Mouse (Mus musculus) hindbrain, embryonic 14.5 days (tissue): Measurements from ENCODE around the gene Lgr5. TPM values are rescaled to one million over a fixed set of nuclear protein-coding genes. Genes with fewer than 3 reads are reported as not detected.

Experiments
- ATAC-seq: fragments of 200-750 bp; cut with Nextera tagmentation; 2 replicates; pipeline ENCODE4 v1.8.0; 2017; ENCODE audit warnings: moderate number of reproducible peaks, mild to moderate bottlenecking, moderate TSS enrichment, moderate library complexity; ENCODE audit not compliant: low FRiP score
- DNase-seq: peaks from one replicate; pipeline ENCODE4 v3.0.0-alpha.2; 2015; ENCODE audit warnings: low spot score
- H3K27ac ChIP-seq: fragments of 300-500 bp; sonication (generic); 2 replicates; pipeline ENCODE4 v1.5.1; 2014; ENCODE audit warnings: mild to moderate bottlenecking, moderate library complexity
- H3K27me3 ChIP-seq: fragments of 300-500 bp; sonication (generic); 2 replicates; pipeline ENCODE4 v1.6.1; 2014; ENCODE audit warnings: mild to moderate bottlenecking, low read length, mixed read lengths; ENCODE audit not compliant: control insufficient read depth, insufficient read depth
- H3K36me3 ChIP-seq: fragments of 300-500 bp; sonication (generic); replicated peaks from 2 replicates; pipeline ENCODE4 v1.6.1; 2014; ENCODE audit not compliant: control insufficient read depth, insufficient read depth
- H3K4me1 ChIP-seq: fragments of 300-500 bp; sonication (generic); replicated peaks from 2 replicates; pipeline ENCODE4 v1.6.1; 2014; ENCODE audit warnings: antibody characterized with exemption, low read length, mixed read lengths; ENCODE audit not compliant: control insufficient read depth, insufficient read depth
- H3K4me2 ChIP-seq: fragments of 300-500 bp; sonication (generic); replicated peaks from 2 replicates; pipeline ENCODE4 v1.6.1; 2014; ENCODE audit warnings: mild to moderate bottlenecking, moderate library complexity
- H3K4me3 ChIP-seq: fragments of 300-500 bp; sonication (generic); replicated peaks from 2 replicates; pipeline ENCODE4 v1.5.1; 2014; ENCODE audit warnings: mild to moderate bottlenecking, low read length
- H3K9ac ChIP-seq: fragments of 300-500 bp; sonication (generic); 2 replicates; pipeline ENCODE4 v1.6.1; 2014
- H3K9me3 ChIP-seq: fragments of 300-500 bp; sonication (generic); 2 replicates; pipeline ENCODE4 v1.6.1; 2016; ENCODE audit warnings: low read length; ENCODE audit not compliant: control insufficient read depth
- WGBS: fragments of 180-500 bp; shearing (Covaris S2); extraction: QIAGEN DNeasy Blood & Tissue Kit; methylation state at CpG from one replicate; pipeline ENCODE4 v1.1.7; 2014; 5-methylcytosine and 5-hydroxymethylcytosine counted together
- polyA plus RNA-seq: library from polyadenylated mRNA; unstranded; fragments of >200 nt; fragmentation: Nextera tagmentation; extraction: Ambion mirVana; gene quantifications from 2 replicates; pipeline ENCODE4 v1.2.1, GENCODE M21; 2014

Lgr5 gene
- polyA plus RNA-seq, 1 experiment from 2014 or later: 2.5 TPM

GRCm38 (mm10) chr10:115425351-115425750, 162.2 kb downstream of the Lgr5 start:
- H3K36me3 ChIP-seq: peaks cover 71% of the 10 kb centered on the region
- H3K9me3 ChIP-seq: no peaks in the 10 kb centered on the region
- 58% methylated on average over 2 of the region's 2 CpGs for WGBS
- no peaks in the 10 kb centered on the region for H3K4me1 ChIP-seq
- H3K4me3 ChIP-seq: no peak overlapping the region
- no peak overlapping the region for H3K9ac ChIP-seq
- DNase-seq (no peak), ATAC-seq (no peak)
- no peaks in the 10 kb centered on the region for H3K27me3 ChIP-seq
- H3K4me2 ChIP-seq: no peak overlapping the region
- no peak overlapping the region for H3K27ac ChIP-seq

- Histone ChIP-seq H3K9me3 (no peaks in the 10 kb centered on the region), H3K4me2 (no peak overlapping the region), H3K9ac (no peak overlapping the region), H3K27me3 (no peaks in the 10 kb centered on the region), H3K4me1 (no peaks in the 10 kb centered on the region), H3K4me3 (no peak overlapping the region), H3K36me3 (peaks cover 70% of the 10 kb centered on the region), H3K27ac (no peak overlapping the region)
- ATAC-seq: no peak
- no peak for DNase-seq
- WGBS: 82% methylated on average over 4 of the region's 4 CpGs
Measured at GRCm38 (mm10) chr10:115421976-115422375, 165.6 kb downstream of the Lgr5 start.

DNA sequence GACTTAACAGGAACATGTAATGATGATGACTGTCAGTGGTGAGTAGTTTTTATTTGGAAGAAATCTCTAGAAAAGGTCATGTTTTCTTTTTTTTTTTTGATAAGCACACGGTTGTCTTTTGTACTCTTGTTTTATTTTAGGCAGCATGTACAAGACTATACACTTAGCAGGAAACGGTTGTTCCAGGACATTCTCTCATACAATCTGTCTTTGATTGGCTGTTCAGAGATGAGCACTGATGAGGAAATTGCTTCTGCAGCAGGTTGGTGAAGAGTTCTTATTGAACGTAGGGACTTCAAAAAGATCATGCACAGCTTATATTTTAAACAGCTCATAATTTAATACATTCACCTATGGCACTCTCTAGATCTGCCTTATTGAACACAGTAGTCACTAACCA, 173.5 kb downstream of the Lgr5 start:
- DNase-seq: no peak
- peaks cover 93% of the 10 kb centered on the region for H3K36me3 ChIP-seq
- WGBS: 89% methylated on average over 3 of the region's 3 CpGs

GRCm38 (mm10) chr10:115413496-115413895, 174.1 kb downstream of the Lgr5 start:
- ATAC-seq: no peak
- 93% methylated on average over 2 of the region's 2 CpGs for WGBS
- peaks cover 92% of the 10 kb centered on the region for H3K36me3 ChIP-seq

More for the DNA sequence above, 173.5 kb downstream of the Lgr5 start:
- H3K4me1 ChIP-seq: no peaks in the 10 kb centered on the region
- H3K27me3 ChIP-seq: no peaks in the 10 kb centered on the region
- H3K9me3 ChIP-seq: no peaks in the 10 kb centered on the region
- H3K9ac ChIP-seq: no peak overlapping the region
- ATAC-seq: no peak
- H3K4me2 ChIP-seq: no peak overlapping the region
- no peak overlapping the region for H3K27ac ChIP-seq
- H3K4me3 ChIP-seq: no peak overlapping the region

GRCm38 (mm10) chr10:115406393-115406792, 181.2 kb downstream of the Lgr5 start:
- ATAC-seq (no peak), DNase-seq (peak; percentile 81)
- Histone ChIP-seq H3K4me1 (no peaks in the 10 kb centered on the region), H3K4me2 (no peak overlapping the region), H3K36me3 (peaks cover 84% of the 10 kb centered on the region), H3K9me3 (no peaks in the 10 kb centered on the region), H3K27ac (no peak overlapping the region), H3K27me3 (no peaks in the 10 kb centered on the region), H3K9ac (no peak overlapping the region), H3K4me3 (no peak overlapping the region)
- 68% methylated on average over 6 of the region's 6 CpGs for WGBS

More at GRCm38 (mm10) chr10:115413496-115413895, 174.1 kb downstream of the Lgr5 start:
- Histone ChIP-seq H3K27me3 (no peaks in the 10 kb centered on the region), H3K27ac (no peak overlapping the region), H3K4me2 (no peak overlapping the region), H3K4me1 (no peaks in the 10 kb centered on the region), H3K9ac (no peak overlapping the region), H3K4me3 (no peak overlapping the region), H3K9me3 (no peaks in the 10 kb centered on the region)
- DNase-seq: no peak

Other genes with a start within 250 kb of the Lgr5 start
- 42.0 and 42.8 TPM in 2 replicates for gene Tmem19, start 225.3 kb downstream of the Lgr5 start, polyA plus RNA-seq
- 16.5 and 16.6 TPM in 2 replicates for gene Thap2, start 203.3 kb downstream of the Lgr5 start, polyA plus RNA-seq
- 21.2 and 24.4 TPM in 2 replicates for gene Zfc3h1, start 202.8 kb downstream of the Lgr5 start, polyA plus RNA-seq
- 0.39 and 0.42 TPM in 2 replicates for gene A930009A15Rik, start 17.8 kb downstream of the Lgr5 start, polyA plus RNA-seq
- 0.28 and 0.53 TPM in 2 replicates for gene Tspan8, start 229.1 kb upstream of the Lgr5 start, polyA plus RNA-seq